In the genomic region with DNA sequence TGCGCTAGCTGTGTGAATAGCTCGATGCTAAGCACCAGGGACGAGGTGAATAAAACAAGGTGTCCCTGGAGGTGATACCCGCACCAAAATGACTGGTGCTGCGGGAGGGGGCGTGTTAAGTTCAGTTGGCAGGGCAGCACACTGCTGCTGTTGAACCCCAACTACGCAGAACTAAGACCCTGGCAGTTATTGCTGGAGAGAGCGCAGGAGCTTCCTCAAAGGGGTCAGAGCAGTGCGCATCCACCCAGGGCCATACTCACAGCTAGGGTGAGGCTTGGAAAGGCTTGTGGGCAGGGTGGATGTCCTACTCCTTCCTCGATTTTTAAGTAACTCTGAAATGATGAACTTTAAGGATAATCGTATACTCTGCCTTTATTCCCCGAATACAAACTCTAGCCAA, we compare ENCODE assay signal across 8 mouse cellular contexts. TPM values are rescaled to one million over a fixed set of nuclear protein-coding genes. Genes with fewer than 3 reads are reported as not detected.
DNase-seq lines count a peak whose midpoint lies in the region; ATAC-seq lines count a peak whose summit lies in the region.

No protein-coding gene starts in this region.

- H3K9ac ChIP-seq in heart, embryonic 15.5 days, result peak overlapping the region; percentile 72

- H3K4me3 ChIP-seq in heart, embryonic 15.5 days, result peak overlapping the region; percentile 66
- H3K4me3 ChIP-seq in hindbrain, embryonic 10.5 days, result peak overlapping the region; percentile 60
- peak overlapping the region; percentile 71 for H3K4me3 ChIP-seq in midbrain, embryonic 10.5 days

- peaks cover 22% of the 10 kb centered on the region for H3K27me3 ChIP-seq in heart, embryonic 15.5 days
- peaks cover 46% of the 10 kb centered on the region for H3K27me3 ChIP-seq in hindbrain, embryonic 10.5 days (ENCODE audit: insufficient read depth, poor library complexity, severe bottlenecking)
- H3K27me3 ChIP-seq in midbrain, embryonic 10.5 days (ENCODE audit: low read depth, poor library complexity, severe bottlenecking), result peaks cover 46% of the 10 kb centered on the region

- H3K4me1 ChIP-seq in heart, embryonic 15.5 days (replicated peaks), result peaks cover 12% of the 10 kb centered on the region
- peaks cover 28% of the 10 kb centered on the region for H3K4me1 ChIP-seq in hindbrain, embryonic 10.5 days (replicated peaks)
- H3K4me1 ChIP-seq in midbrain, embryonic 10.5 days, result peaks cover 27% of the 10 kb centered on the region

- H3K27ac ChIP-seq in heart, embryonic 15.5 days, result no peak overlapping the region
- H3K27ac ChIP-seq in hindbrain, embryonic 10.5 days, result peak overlapping the region; percentile 84
- H3K27ac ChIP-seq in midbrain, embryonic 10.5 days (replicated peaks), result peak overlapping the region; percentile 86

- 18% methylated on average over 12 of the region's 12 CpGs for WGBS in heart, embryonic 15.5 days
- WGBS in hindbrain, embryonic 10.5 days, result 25% methylated on average over 12 of the region's 12 CpGs
- WGBS in midbrain, embryonic 10.5 days, result 20% methylated on average over 12 of the region's 12 CpGs

- peak; percentile 15; the same call in 1 of the 2 replicates for ATAC-seq in heart, embryonic 15.5 days (replicated peaks; ENCODE audit: insufficient number of reproducible peaks, insufficient read depth, low FRiP score, low read depth)

- no peaks in the 10 kb centered on the region for H3K9me3 ChIP-seq in heart, embryonic 15.5 days (replicated peaks)
- no peaks in the 10 kb centered on the region for H3K9me3 ChIP-seq in hindbrain, embryonic 10.5 days
- H3K9me3 ChIP-seq in midbrain, embryonic 10.5 days (replicated peaks), result no peaks in the 10 kb centered on the region

- H3K4me2 ChIP-seq in heart, embryonic 15.5 days, result peak overlapping the region; percentile 77

- intact Hi-C loops in heart, postnatal 36 days (cut with DNase I), result loop anchor here (2.0 to 10.0 kb wide), 4 partner anchors 233 to 711 kb away; a partner anchor contains a TSS

- peaks cover 11% of the 10 kb centered on the region; the same call in 1 of the 2 replicates for H3K36me3 ChIP-seq in heart, embryonic 15.5 days
- peaks cover 13% of the 10 kb centered on the region for H3K36me3 ChIP-seq in hindbrain, embryonic 10.5 days
- peaks cover 13% of the 10 kb centered on the region for H3K36me3 ChIP-seq in midbrain, embryonic 10.5 days

- DNase-seq in heart, postnatal 36 days, result no peak
- DNase-seq in MEL-GATA-1-ER (ENCODE audit: extremely low read depth, low read depth) (peak; percentile 30), adipocyte (ENCODE audit: low spot score) (no peak)
- no peak for DNase-seq in hindbrain, embryonic 10.5 days (ENCODE audit: low spot score)
- no peak for DNase-seq in midbrain, embryonic 10.5 days (ENCODE audit: low spot score)
- DNase-seq in ovary, postnatal 10 days (ENCODE audit: low spot score), result no peak
- no peak for DNase-seq in left cerebral cortex, adult 9 months (ENCODE audit: low spot score in 2 of 2)

RNA-seq across cellular contexts. Expression of a gene that starts 0.5 kb away (rescaled TPM):
- 12.1 and 16.5 TPM in 2 replicates for polyA plus RNA-seq in heart, embryonic 15.5 days (2015; fragmentation: Nextera tagmentation; extraction: Ambion mirVana)
- 10 to 100 TPM; 15.9 to 18.0 TPM for total RNA-seq in heart, postnatal 36 days (2021)
- polyA plus RNA-seq in hindbrain, embryonic 10.5 days (2016; fragmentation: Nextera tagmentation; extraction: Ambion mirVana), result 14.2 and 16.7 TPM in 2 replicates
- 14.9 and 15.8 TPM in 2 replicates for polyA plus RNA-seq in midbrain, embryonic 10.5 days (2016; fragmentation: Nextera tagmentation; extraction: Ambion mirVana)

RNA-seq across cellular contexts. Expression of a gene that starts 12.0 kb away (rescaled TPM):
- 0.10 TPM in 1 of 2 replicates, not detected in the other for polyA plus RNA-seq in heart, embryonic 15.5 days (2015; fragmentation: Nextera tagmentation; extraction: Ambion mirVana)
- total RNA-seq in heart, postnatal 36 days (2021), result under 1 TPM; 0.43 to 0.83 TPM
- polyA plus RNA-seq in hindbrain, embryonic 10.5 days (2016; fragmentation: Nextera tagmentation; extraction: Ambion mirVana), result 0.81 and 1.9 TPM in 2 replicates
- 0.19 and 0.48 TPM in 2 replicates for polyA plus RNA-seq in midbrain, embryonic 10.5 days (2016; fragmentation: Nextera tagmentation; extraction: Ambion mirVana)
